Mouse (Mus musculus): ENCODE data around the gene Adrb1. TPM values are rescaled to one million over a fixed set of nuclear protein-coding genes. Genes with fewer than 3 reads are reported as not detected.

Adrb1 gene
- polyA plus RNA-seq, 1 experiment from 2014 or later = 0.07 TPM

- H3K27ac ChIP-seq (ENCODE audit: low read depth, low read length) = no peak overlapping the region
- no peak overlapping the region for H3K4me3 ChIP-seq (ENCODE audit: low read length)
- no peaks in the 10 kb centered on the region for H3K4me1 ChIP-seq (ENCODE audit: control insufficient read depth, insufficient read depth, low read length)
- no peak overlapping the region for H3K9ac ChIP-seq (ENCODE audit: low read depth, low read length)
- ATAC-seq (ENCODE audit: low FRiP score, low TSS enrichment) = no peak
- WGBS = 91% methylated on average over 5 of the region's 5 CpGs
- H3K36me3 ChIP-seq (ENCODE audit: control insufficient read depth, insufficient read depth, low read length) = no peaks in the 10 kb centered on the region
- H3K9me3 ChIP-seq (ENCODE audit: control insufficient read depth, low read length) = no peaks in the 10 kb centered on the region
- peaks cover 5% of the 10 kb centered on the region; the same call in 1 of the 2 replicates for H3K27me3 ChIP-seq (ENCODE audit: control insufficient read depth, insufficient read depth, low read length)
- H3K4me2 ChIP-seq (replicated peaks; ENCODE audit: low read depth, low read length) = no peak overlapping the region
Observed at GRCm38 (mm10) chr19:56713613-56714012, 8.4 kb upstream of the Adrb1 start.

GRCm38 (mm10) chr19:56714661-56715170 is 7.3 kb upstream of the Adrb1 start:
- Histone ChIP-seq H3K36me3 (ENCODE audit: control insufficient read depth, insufficient read depth, low read length) (no peaks in the 10 kb centered on the region), H3K4me3 (ENCODE audit: low read length) (no peak overlapping the region), H3K4me1 (ENCODE audit: control insufficient read depth, insufficient read depth, low read length) (no peaks in the 10 kb centered on the region), H3K27me3 (ENCODE audit: control insufficient read depth, insufficient read depth, low read length) (peaks cover 14% of the 10 kb centered on the region), H3K4me2 (replicated peaks; ENCODE audit: low read depth, low read length) (no peak overlapping the region), H3K9ac (ENCODE audit: low read depth, low read length) (no peak overlapping the region), H3K27ac (ENCODE audit: low read depth, low read length) (no peak overlapping the region), H3K9me3 (ENCODE audit: control insufficient read depth, low read length) (no peaks in the 10 kb centered on the region)
- ATAC-seq (ENCODE audit: low FRiP score, low TSS enrichment) = no peak
- 41% methylated on average over 4 of the region's 4 CpGs for WGBS

GRCm38 (mm10) chr19:56718046-56718445 is 4.0 kb upstream of the Adrb1 start:
- WGBS = 62% methylated on average over 8 of the region's 8 CpGs
- Histone ChIP-seq H3K9ac (ENCODE audit: low read depth, low read length) (no peak overlapping the region), H3K4me1 (ENCODE audit: control insufficient read depth, insufficient read depth, low read length) (peaks cover 8% of the 10 kb centered on the region), H3K27me3 (ENCODE audit: control insufficient read depth, insufficient read depth, low read length) (peaks cover 42% of the 10 kb centered on the region), H3K9me3 (ENCODE audit: control insufficient read depth, low read length) (no peaks in the 10 kb centered on the region), H3K4me3 (ENCODE audit: low read length) (no peak overlapping the region), H3K36me3 (ENCODE audit: control insufficient read depth, insufficient read depth, low read length) (no peaks in the 10 kb centered on the region), H3K27ac (ENCODE audit: low read depth, low read length) (no peak overlapping the region), H3K4me2 (replicated peaks; ENCODE audit: low read depth, low read length) (no peak overlapping the region)
- no peak for ATAC-seq (ENCODE audit: low FRiP score, low TSS enrichment)

DNA sequence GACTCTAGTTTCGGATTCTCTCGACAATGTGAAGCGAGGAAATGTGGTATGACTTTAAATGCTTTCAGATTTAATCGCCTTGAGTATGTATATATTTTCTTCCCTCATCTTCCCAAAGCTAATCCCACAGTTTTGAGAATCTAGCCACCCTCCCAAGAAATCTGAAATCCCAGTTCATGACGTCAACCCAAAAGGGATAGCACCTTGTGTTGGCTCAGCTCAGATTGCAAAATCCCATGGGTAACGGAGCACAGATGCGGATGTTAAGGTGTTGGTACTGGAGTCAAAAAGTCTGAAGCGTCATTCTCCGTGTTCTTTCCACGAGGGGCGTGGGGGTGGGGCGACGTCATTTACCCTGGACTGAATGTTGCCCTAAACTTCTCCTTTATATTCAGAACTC is 1.1 kb upstream of the Adrb1 start:
- H3K9me3 ChIP-seq (ENCODE audit: control insufficient read depth, low read length) = no peaks in the 10 kb centered on the region
- H3K9ac ChIP-seq (ENCODE audit: low read depth, low read length) = no peak overlapping the region
- ATAC-seq (ENCODE audit: low FRiP score, low TSS enrichment) = no peak
- H3K27ac ChIP-seq (ENCODE audit: low read depth, low read length) = no peak overlapping the region
- H3K4me2 ChIP-seq (replicated peaks; ENCODE audit: low read depth, low read length) = 0 out of 2 replicates have a peak overlapping the region, but pooled peaks have one; percentile 92
- H3K4me1 ChIP-seq (ENCODE audit: control insufficient read depth, insufficient read depth, low read length) = peaks cover 11% of the 10 kb centered on the region
- 25% methylated on average over 13 of the region's 13 CpGs for WGBS
- H3K27me3 ChIP-seq (ENCODE audit: control insufficient read depth, insufficient read depth, low read length) = peaks cover 68% of the 10 kb centered on the region
- H3K36me3 ChIP-seq (ENCODE audit: control insufficient read depth, insufficient read depth, low read length) = no peaks in the 10 kb centered on the region
- peak overlapping the region; percentile 48; the same call in 1 of the 2 replicates for H3K4me3 ChIP-seq (ENCODE audit: low read length)

DNA sequence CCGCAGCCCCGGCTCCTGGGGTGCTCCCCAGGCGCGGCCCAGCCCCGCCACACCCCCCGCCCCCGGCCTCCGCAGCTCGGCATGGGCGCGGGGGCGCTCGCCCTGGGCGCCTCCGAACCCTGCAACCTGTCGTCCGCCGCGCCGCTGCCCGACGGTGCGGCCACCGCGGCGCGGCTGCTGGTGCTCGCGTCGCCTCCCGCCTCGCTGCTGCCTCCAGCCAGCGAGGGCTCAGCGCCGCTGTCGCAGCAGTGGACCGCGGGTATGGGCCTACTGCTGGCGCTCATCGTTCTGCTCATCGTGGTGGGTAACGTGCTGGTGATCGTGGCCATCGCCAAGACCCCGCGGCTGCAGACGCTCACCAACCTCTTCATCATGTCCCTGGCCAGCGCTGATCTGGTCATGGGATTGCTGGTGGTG is 300 bp downstream of the Adrb1 start:
- peak; percentile 41; the same call in 1 of the 2 replicates for ATAC-seq (ENCODE audit: low FRiP score, low TSS enrichment)
- Histone ChIP-seq H3K4me1 (ENCODE audit: control insufficient read depth, insufficient read depth, low read length) (peaks cover 11% of the 10 kb centered on the region), H3K36me3 (ENCODE audit: control insufficient read depth, insufficient read depth, low read length) (no peaks in the 10 kb centered on the region), H3K27ac (ENCODE audit: low read depth, low read length) (no peak overlapping the region), H3K9me3 (ENCODE audit: control insufficient read depth, low read length) (no peaks in the 10 kb centered on the region), H3K4me2 (replicated peaks; ENCODE audit: low read depth, low read length) (peak overlapping the region; percentile 92), H3K27me3 (ENCODE audit: control insufficient read depth, insufficient read depth, low read length) (peaks cover 78% of the 10 kb centered on the region), H3K9ac (ENCODE audit: low read depth, low read length) (peak overlapping the region; percentile 40; the same call in 1 of the 2 replicates), H3K4me3 (ENCODE audit: low read length) (peak overlapping the region; percentile 48)
- under 1% methylated on average over 39 of the region's 48 CpGs for WGBS

- no peaks in the 10 kb centered on the region for H3K9me3 ChIP-seq (ENCODE audit: control insufficient read depth, low read length)
- H3K27ac ChIP-seq (ENCODE audit: low read depth, low read length) = no peak overlapping the region
- 2% methylated on average over 69 of the region's 69 CpGs for WGBS
- 0 out of 2 replicates have a peak, but pooled peaks have one; percentile 11 for ATAC-seq (ENCODE audit: low FRiP score, low TSS enrichment)
- H3K27me3 ChIP-seq (ENCODE audit: control insufficient read depth, insufficient read depth, low read length) = peaks cover 75% of the 10 kb centered on the region
- peak overlapping the region; percentile 92 for H3K4me2 ChIP-seq (replicated peaks; ENCODE audit: low read depth, low read length)
- H3K9ac ChIP-seq (ENCODE audit: low read depth, low read length) = no peak overlapping the region
- H3K4me3 ChIP-seq (ENCODE audit: low read length) = peak overlapping the region; percentile 48
- H3K4me1 ChIP-seq (ENCODE audit: control insufficient read depth, insufficient read depth, low read length) = peaks cover 11% of the 10 kb centered on the region
- no peaks in the 10 kb centered on the region for H3K36me3 ChIP-seq (ENCODE audit: control insufficient read depth, insufficient read depth, low read length)
Observed at GRCm38 (mm10) chr19:56722711-56723330, 822 bp downstream of the Adrb1 start.

DNA sequence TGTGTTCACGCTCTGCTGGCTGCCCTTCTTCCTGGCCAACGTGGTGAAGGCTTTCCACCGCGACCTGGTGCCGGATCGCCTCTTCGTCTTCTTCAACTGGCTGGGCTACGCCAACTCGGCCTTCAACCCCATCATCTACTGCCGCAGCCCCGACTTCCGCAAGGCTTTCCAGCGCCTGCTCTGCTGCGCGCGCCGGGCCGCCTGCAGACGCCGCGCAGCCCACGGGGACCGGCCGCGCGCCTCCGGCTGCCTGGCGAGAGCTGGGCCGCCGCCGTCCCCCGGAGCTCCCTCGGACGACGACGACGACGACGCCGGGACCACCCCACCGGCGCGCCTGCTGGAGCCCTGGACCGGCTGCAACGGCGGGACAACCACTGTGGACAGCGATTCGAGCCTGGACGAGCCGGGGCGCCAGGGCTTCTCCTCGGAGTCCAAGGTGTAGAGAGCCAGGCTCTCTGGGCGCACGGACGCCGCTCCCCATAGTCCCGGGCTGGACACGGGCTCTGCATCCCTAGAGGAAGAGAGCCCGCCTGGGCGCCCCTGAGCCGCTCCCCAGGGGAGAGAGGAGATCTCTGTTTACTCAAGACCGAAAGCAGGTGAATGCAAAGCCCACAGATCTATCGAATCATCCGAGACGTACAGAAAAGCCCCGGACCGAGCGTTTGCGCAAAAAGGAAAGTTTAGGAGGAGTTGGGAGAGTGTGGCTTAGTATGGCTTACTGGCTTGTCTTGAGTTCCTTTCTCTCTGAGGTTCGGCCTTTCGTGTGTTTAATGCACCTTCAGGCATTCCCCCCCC is 1.5 kb downstream of the Adrb1 start:
- H3K9me3 ChIP-seq (ENCODE audit: control insufficient read depth, low read length) = no peaks in the 10 kb centered on the region
- ATAC-seq (ENCODE audit: low FRiP score, low TSS enrichment) = peak; percentile 60; the same call in 1 of the 2 replicates
- peaks cover 11% of the 10 kb centered on the region for H3K4me1 ChIP-seq (ENCODE audit: control insufficient read depth, insufficient read depth, low read length)
- no peak overlapping the region for H3K27ac ChIP-seq (ENCODE audit: low read depth, low read length)
- H3K4me3 ChIP-seq (ENCODE audit: low read length) = peak overlapping the region; percentile 48
- no peaks in the 10 kb centered on the region for H3K36me3 ChIP-seq (ENCODE audit: control insufficient read depth, insufficient read depth, low read length)
- under 1% methylated on average over 70 of the region's 71 CpGs for WGBS
- peak overlapping the region; percentile 92 for H3K4me2 ChIP-seq (replicated peaks; ENCODE audit: low read depth, low read length)
- peak overlapping the region; percentile 45 for H3K9ac ChIP-seq (ENCODE audit: low read depth, low read length)
- peaks cover 75% of the 10 kb centered on the region for H3K27me3 ChIP-seq (ENCODE audit: control insufficient read depth, insufficient read depth, low read length)

GRCm38 (mm10) chr19:56724126-56724597 is 2.2 kb downstream of the Adrb1 start:
- H3K4me3 ChIP-seq (ENCODE audit: low read length) = peak overlapping the region; percentile 48
- peaks cover 76% of the 10 kb centered on the region for H3K27me3 ChIP-seq (ENCODE audit: control insufficient read depth, insufficient read depth, low read length)
- no peaks in the 10 kb centered on the region for H3K9me3 ChIP-seq (ENCODE audit: control insufficient read depth, low read length)
- WGBS = 1% methylated on average over 13 of the region's 13 CpGs
- peak overlapping the region; percentile 92 for H3K4me2 ChIP-seq (replicated peaks; ENCODE audit: low read depth, low read length)
- no peak overlapping the region for H3K9ac ChIP-seq (ENCODE audit: low read depth, low read length)
- peaks cover 11% of the 10 kb centered on the region for H3K4me1 ChIP-seq (ENCODE audit: control insufficient read depth, insufficient read depth, low read length)
- ATAC-seq (ENCODE audit: low FRiP score, low TSS enrichment) = no peak
- no peaks in the 10 kb centered on the region for H3K36me3 ChIP-seq (ENCODE audit: control insufficient read depth, insufficient read depth, low read length)
- no peak overlapping the region for H3K27ac ChIP-seq (ENCODE audit: low read depth, low read length)

Data from kidney, embryonic 14.5 days (tissue).